In genomic region chr14:52327910-52328812, GRCm38 (mm10) we compare ENCODE assay signal across 8 mouse cellular contexts. TPM values are rescaled to one million over a fixed set of nuclear protein-coding genes. Genes with fewer than 3 reads are reported as not detected.
A peak's percentile ranks its signal among the peaks of the same experiment; 100 is the strongest.
DNase-seq lines count a peak whose midpoint lies in the region; ATAC-seq and TF ChIP-seq lines count a peak whose summit lies in the region.

Sall2 (minus strand) TSS chr14:52328762.

- TF ChIP-seq CTCF in lung, embryonic 14.5 days (IDR thresholded peaks at IDR 0.05; ENCODE audit: low read depth), result no peak
- no peak for TF ChIP-seq CTCF in embryonic fibroblast, embryonic 13.5 days (IDR thresholded peaks at IDR 0.05; ENCODE audit: borderline replicate concordance, insufficient read depth, low read length)
- TF ChIP-seq CTCF in intestine, postnatal 0 days (IDR thresholded peaks at IDR 0.05; ENCODE audit: low read depth), result no peak

- H3K4me3 ChIP-seq in lung, embryonic 14.5 days (ENCODE audit: low read depth, low read length), result peak within 1 kb of the TSS; percentile 39
- peak within 1 kb of the TSS; percentile 10; the same call in 1 of the 2 replicates for H3K4me3 ChIP-seq in embryonic fibroblast, embryonic 13.5 days (ENCODE audit: insufficient read depth, low read length)
- H3K4me3 ChIP-seq in intestine, postnatal 0 days (ENCODE audit: low read depth, low read length), result peak within 1 kb of the TSS; percentile 33
- H3K4me3 ChIP-seq in midbrain, embryonic 15.5 days, result peak within 1 kb of the TSS; percentile 45

- intact Hi-C loops in gastrocnemius, postnatal 14 days (cut with DNase I; ENCODE audit: low total_unique reads), result no loop called here

- TF ChIP-seq POLR2A in embryonic fibroblast, embryonic 13.5 days (IDR thresholded peaks at IDR 0.05; ENCODE audit: low read depth, low read length), result no peak

- ATAC-seq in lung, embryonic 14.5 days (ENCODE audit: insufficient read depth), result no peak; the same call in 1 of the 2 replicates
- ATAC-seq in intestine, postnatal 0 days, result no peak
- peak; percentile 69 for ATAC-seq in midbrain, embryonic 15.5 days (replicated peaks)
- no peak for ATAC-seq in monocyte, adult 5-6 weeks (replicated peaks; ENCODE audit: insufficient number of reproducible peaks, low FRiP score, low TSS enrichment, poor library complexity, severe bottlenecking)

- 2% methylated on average over 26 of the region's 26 CpGs for WGBS in lung, embryonic 14.5 days
- 2% methylated on average over 26 of the region's 26 CpGs for whole genome bisulfite sequencing in intestine, postnatal 0 days
- under 1% methylated on average over 26 of the region's 26 CpGs for WGBS in midbrain, embryonic 15.5 days

- H3K9ac ChIP-seq in lung, embryonic 14.5 days, result peak within 1 kb of the TSS; percentile 42
- no peak within 1 kb of the TSS for H3K9ac ChIP-seq in intestine, postnatal 0 days (ENCODE audit: low read depth, low read length)
- peak within 1 kb of the TSS; percentile 41 for H3K9ac ChIP-seq in midbrain, embryonic 15.5 days

- H3K27me3 ChIP-seq in lung, embryonic 14.5 days (ENCODE audit: insufficient read depth, low read length), result peaks cover 37% of the 10 kb centered on the region
- H3K27me3 ChIP-seq in intestine, postnatal 0 days (replicated peaks; ENCODE audit: control insufficient read depth, insufficient read depth, low read length), result peaks cover 44% of the 10 kb centered on the region; the same call in 1 of the 2 replicates
- no peaks in the 10 kb centered on the region for H3K27me3 ChIP-seq in midbrain, embryonic 15.5 days (replicated peaks)

- H3K4me2 ChIP-seq in lung, embryonic 14.5 days, result peak within 1 kb of the TSS; percentile 72
- peak within 1 kb of the TSS; percentile 57 for H3K4me2 ChIP-seq in intestine, postnatal 0 days (replicated peaks; ENCODE audit: low read depth)
- H3K4me2 ChIP-seq in midbrain, embryonic 15.5 days, result peak within 1 kb of the TSS; percentile 93

- no peak for DNase-seq in lung, embryonic 14.5 days
- DNase-seq in lung, postnatal 25 days (ENCODE audit: low spot score), result no peak
- DNase-seq in yolk sac, embryonic 10.5 days (ENCODE audit: low spot score), result no peak
- no peak for DNase-seq in gastrocnemius, postnatal 14 days

- no peaks in the 10 kb centered on the region for H3K9me3 ChIP-seq in lung, embryonic 14.5 days (ENCODE audit: low read depth, low read length)
- H3K9me3 ChIP-seq in intestine, postnatal 0 days (ENCODE audit: control insufficient read depth), result no peaks in the 10 kb centered on the region
- H3K9me3 ChIP-seq in midbrain, embryonic 15.5 days, result no peaks in the 10 kb centered on the region

- H3K4me1 ChIP-seq in lung, embryonic 14.5 days (ENCODE audit: insufficient read depth), result no peaks in the 10 kb centered on the region
- H3K4me1 ChIP-seq in embryonic fibroblast, embryonic 13.5 days (ENCODE audit: control insufficient read depth, insufficient read depth, low read length), result no peaks in the 10 kb centered on the region
- no peaks in the 10 kb centered on the region for H3K4me1 ChIP-seq in intestine, postnatal 0 days (replicated peaks; ENCODE audit: control insufficient read depth, insufficient read depth, low read length)
- H3K4me1 ChIP-seq in midbrain, embryonic 15.5 days, result peaks cover 23% of the 10 kb centered on the region

- H3K27ac ChIP-seq in lung, embryonic 14.5 days (ENCODE audit: low read depth), result no peak within 1 kb of the TSS
- H3K27ac ChIP-seq in embryonic fibroblast, embryonic 13.5 days (ENCODE audit: insufficient read depth, low read length), result no peak within 1 kb of the TSS
- no peak within 1 kb of the TSS for H3K27ac ChIP-seq in intestine, postnatal 0 days (ENCODE audit: low read depth, low read length)
- H3K27ac ChIP-seq in midbrain, embryonic 15.5 days, result peak within 1 kb of the TSS; percentile 66

- no peaks in the 10 kb centered on the region for H3K36me3 ChIP-seq in lung, embryonic 14.5 days (ENCODE audit: insufficient read depth)
- H3K36me3 ChIP-seq in intestine, postnatal 0 days (ENCODE audit: control insufficient read depth, insufficient read depth), result no peaks in the 10 kb centered on the region
- H3K36me3 ChIP-seq in midbrain, embryonic 15.5 days (replicated peaks), result no peaks in the 10 kb centered on the region

RNA-seq across cellular contexts. Expression of gene Sall2, which starts in this region (rescaled TPM):
- 20.8 and 22.9 TPM in 2 replicates for polyA plus RNA-seq in lung, embryonic 14.5 days (2014; fragmentation: Nextera tagmentation; extraction: Ambion mirVana)
- 12.1 and 15.6 TPM in 2 replicates for polyA plus RNA-seq in embryonic fibroblast, embryonic 13.5 days (2011; ENCODE audit: insufficient read length, low read depth, missing spikeins)
- polyA plus RNA-seq in intestine, postnatal 0 days (2015; fragmentation: Nextera tagmentation; extraction: Ambion mirVana), result 2.4 and 2.7 TPM in 2 replicates
- 48.8 and 49.7 TPM in 2 replicates for polyA plus RNA-seq in midbrain, embryonic 15.5 days (2015; fragmentation: Nextera tagmentation; extraction: Ambion mirVana)
- total RNA-seq in gastrocnemius, postnatal 14 days (2021), result 1 to 10 TPM; 1.9 to 2.4 TPM
- 0.39 to 0.48 TPM in 2 of 3 replicates, not detected in the other for total RNA-seq in monocyte, adult 5-6 weeks (2017)
